Mouse (Mus musculus): ENCODE data around the gene Snrpb2. TPM values are rescaled to one million over a fixed set of nuclear protein-coding genes. Genes with fewer than 3 reads are reported as not detected.
A peak's percentile ranks its signal among the peaks of the same experiment; 100 is the strongest.

Gene Snrpb2
- total and polyA plus RNA-seq, 3 experiments: 31.0 to 201 (median 116) TPM

DNA sequence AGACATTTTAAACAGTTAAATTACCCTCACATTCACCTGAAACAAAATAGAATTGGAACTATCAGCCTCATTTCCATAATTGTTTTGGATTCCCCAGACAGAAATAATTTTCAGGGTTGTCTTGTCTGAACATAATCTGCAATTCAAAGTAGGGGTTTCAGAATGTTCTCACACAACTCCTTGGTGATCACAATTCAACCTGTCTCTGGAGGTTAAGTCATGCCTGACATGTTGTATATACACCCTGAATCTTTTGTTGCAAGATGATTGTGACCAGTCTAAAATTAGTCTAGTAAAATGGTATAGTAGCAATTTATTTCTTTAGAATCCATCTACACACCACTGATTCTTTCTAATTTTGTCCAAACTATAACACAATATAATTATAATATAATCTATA lies 7.6 kb upstream of the Snrpb2 start:
- no peaks in the 10 kb centered on the region for H3K9me3 ChIP-seq (replicated peaks; ENCODE audit: low read length)
- no peak overlapping the region for H3K4me2 ChIP-seq (ENCODE audit: insufficient read depth, low read depth, poor library complexity, severe bottlenecking)
- no peak overlapping the region for H3K4me3 ChIP-seq (replicated peaks in 1 of 3; ENCODE audit: low read depth in 2 of 3, low read length in 2 of 3, poor library complexity in 1 of 3)
- no peak overlapping the region for H3K27ac ChIP-seq (ENCODE audit: insufficient read depth, low read depth)
- H3K27me3 ChIP-seq (replicated peaks): peaks cover 6% of the 10 kb centered on the region
- TF ChIP-seq NELFE (IDR thresholded peaks at IDR 0.05; ENCODE audit: low read depth, low read length) (no peak), USF2 (conservative IDR thresholded peaks at IDR 0.05; ENCODE audit: low read depth, low read length) (no peak), EP300 (IDR thresholded peaks at IDR 0.05; ENCODE audit: low read length) (no peak), ZKSCAN1 (IDR thresholded peaks at IDR 0.05; ENCODE audit: borderline replicate concordance, low read depth, low read length) (no peak), POLR2A (IDR thresholded peaks at IDR 0.05; ENCODE audit: low read depth, low read length) (no peak)
- H3K79me2 ChIP-seq (replicated peaks; ENCODE audit: control insufficient read depth, extremely low read depth, insufficient read depth, poor library complexity, severe bottlenecking): no peaks in the 10 kb centered on the region
- dilution Hi-C loops (cut with MboI; ENCODE audit: extremely low pct_ligation_motif_present, extremely low pct_unique_long_range_greater_than_20kb, low sequenced_read_pairs): no loop called here
- H3K4me1 ChIP-seq (ENCODE audit: control insufficient read depth in 1 of 2, insufficient read depth in 2 of 2): peaks cover 0 to 7% of the 10 kb centered on the region in 2 experiments; a peak in 1 of 4 replicates
- in situ Hi-C loops (cut with MboI; ENCODE audit: low pct_ligation_motif_present, low pct_unique_long_range_greater_than_20kb, low sequenced_read_pairs): loop anchor here (25.0 kb wide), 1 partner anchor 193 kb away; no protein-coding TSS in a partner anchor
- H3K36me3 ChIP-seq (replicated peaks in 1 of 2; ENCODE audit: control insufficient read depth in 1 of 2, insufficient read depth in 1 of 2, low read length in 1 of 2): no peaks in the 10 kb centered on the region
- no peak overlapping the region for H3K9ac ChIP-seq (ENCODE audit: insufficient read depth, low read depth)
- DNase-seq (ENCODE audit: extremely low read depth): peak; percentile 40

DNA sequence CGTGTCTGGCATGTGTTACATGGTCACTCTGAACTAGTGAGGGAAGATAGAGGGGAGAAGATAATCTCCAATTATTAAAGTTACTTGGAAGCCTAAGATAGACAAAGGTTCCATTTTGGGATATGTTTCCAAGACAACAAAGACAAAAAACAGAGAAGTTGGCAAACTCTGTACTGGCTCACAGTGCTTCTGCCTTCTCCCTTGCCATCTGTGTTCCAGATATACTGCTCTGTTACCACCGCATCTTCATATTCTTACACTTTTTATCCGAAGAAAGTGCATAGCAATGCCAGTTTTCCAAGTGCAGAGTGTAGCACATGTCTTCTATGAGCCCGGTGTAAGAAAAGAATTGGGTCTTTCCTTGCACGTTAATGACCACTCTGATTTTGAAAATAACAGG lies 6.1 kb upstream of the Snrpb2 start:
- no peak for TF ChIP-seq SMC3 (IDR thresholded peaks at IDR 0.05; ENCODE audit: low read depth, low read length)
- no peak for TF ChIP-seq UBTF (IDR thresholded peaks at IDR 0.05; ENCODE audit: low read depth, low read length)
- TF ChIP-seq PAX5 (IDR thresholded peaks at IDR 0.05; ENCODE audit: low read length): no peak
- TF ChIP-seq USF2 (conservative IDR thresholded peaks at IDR 0.05; ENCODE audit: low read depth, low read length): no peak
- no peak for TF ChIP-seq GABPA (IDR thresholded peaks at IDR 0.05; ENCODE audit: insufficient replicate concordance, low read depth, low read length)
- no peak for DNase-seq (ENCODE audit: extremely low read depth)
- no peaks in the 10 kb centered on the region for H3K9me3 ChIP-seq (replicated peaks; ENCODE audit: low read length)
- no peaks in the 10 kb centered on the region for H3K79me2 ChIP-seq (replicated peaks; ENCODE audit: control insufficient read depth, extremely low read depth, insufficient read depth, poor library complexity, severe bottlenecking)
- dilution Hi-C loops (cut with MboI; ENCODE audit: extremely low pct_ligation_motif_present, extremely low pct_unique_long_range_greater_than_20kb, low sequenced_read_pairs): no loop called here
- H3K36me3 ChIP-seq (replicated peaks in 1 of 2; ENCODE audit: control insufficient read depth in 1 of 2, insufficient read depth in 1 of 2, low read length in 1 of 2): no peaks in the 10 kb centered on the region
- peaks cover 6% of the 10 kb centered on the region for H3K27me3 ChIP-seq (replicated peaks)
- H3K4me3 ChIP-seq (replicated peaks in 1 of 3; ENCODE audit: low read depth in 2 of 3, low read length in 2 of 3, poor library complexity in 1 of 3): no peak overlapping the region
- in situ Hi-C loops (cut with MboI; ENCODE audit: low pct_ligation_motif_present, low pct_unique_long_range_greater_than_20kb, low sequenced_read_pairs): loop anchor here (25.0 kb wide), 1 partner anchor 194 kb away; no protein-coding TSS in a partner anchor
- no peak overlapping the region for H3K9ac ChIP-seq (ENCODE audit: insufficient read depth, low read depth)
- H3K27ac ChIP-seq (ENCODE audit: insufficient read depth, low read depth): no peak overlapping the region
- peaks cover 0 to 7% of the 10 kb centered on the region in 2 experiments; a peak in 1 of 4 replicates for H3K4me1 ChIP-seq (ENCODE audit: control insufficient read depth in 1 of 2, insufficient read depth in 2 of 2)
- no peak overlapping the region for H3K4me2 ChIP-seq (ENCODE audit: insufficient read depth, low read depth, poor library complexity, severe bottlenecking)

DNA sequence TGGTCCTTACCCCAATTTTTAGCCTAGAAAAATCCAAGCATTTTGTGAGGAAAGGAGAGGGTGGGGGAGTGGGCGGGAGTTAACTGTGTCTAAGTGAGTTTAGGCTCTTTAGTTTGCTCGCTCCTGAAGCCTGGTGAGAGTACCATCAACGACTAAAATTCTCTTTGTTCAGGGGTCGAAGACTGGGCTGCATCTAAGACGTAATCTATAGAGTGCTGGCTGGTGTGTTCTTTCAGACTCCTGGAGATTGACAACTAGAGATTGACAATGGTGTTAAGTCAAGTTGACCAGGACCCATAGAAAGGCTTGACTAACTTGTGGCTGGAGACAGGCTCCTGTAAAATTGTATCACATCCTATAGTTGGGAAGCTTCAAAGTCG lies 417 bp upstream of the Snrpb2 start:
- H3K9me3 ChIP-seq (replicated peaks; ENCODE audit: low read length): no peaks in the 10 kb centered on the region
- peaks cover 19 to 22% of the 10 kb centered on the region in 2 experiments for H3K36me3 ChIP-seq (replicated peaks in 1 of 2; ENCODE audit: control insufficient read depth in 1 of 2, insufficient read depth in 1 of 2, low read length in 1 of 2)
- no peak for TF ChIP-seq POLR2A (IDR thresholded peaks at IDR 0.05; ENCODE audit: low read depth, low read length)
- no peak for TF ChIP-seq TBP (conservative IDR thresholded peaks at IDR 0.05; ENCODE audit: low read depth, low read length)
- TF ChIP-seq BHLHE40 (IDR thresholded peaks at IDR 0.05; ENCODE audit: low read depth, low read length): no peak
- TF ChIP-seq KAT2A (IDR thresholded peaks at IDR 0.05; ENCODE audit: insufficient replicate concordance, low read length): no peak
- TF ChIP-seq NRF1 (IDR thresholded peaks at IDR 0.05; ENCODE audit: low read depth, low read length): no peak
- no peak for TF ChIP-seq JUN (IDR thresholded peaks at IDR 0.05; ENCODE audit: insufficient read depth, low read depth, low read length)
- TF ChIP-seq JUND (conservative IDR thresholded peaks at IDR 0.05; ENCODE audit: low read depth, low read length): no peak
- TF ChIP-seq MAFK (IDR thresholded peaks at IDR 0.05; ENCODE audit: insufficient replicate concordance, low read length): no peak
- TF ChIP-seq SMC3 (IDR thresholded peaks at IDR 0.05; ENCODE audit: low read depth, low read length): no peak
- no peak for TF ChIP-seq MXI1 (IDR thresholded peaks at IDR 0.05; ENCODE audit: low read depth, low read length)
- TF ChIP-seq CHD2 (IDR thresholded peaks at IDR 0.05; ENCODE audit: low read length): no peak
- TF ChIP-seq MYC (IDR thresholded peaks at IDR 0.05; ENCODE audit: low read depth, low read length): no peak
- no peak for TF ChIP-seq CHD1 (IDR thresholded peaks at IDR 0.05; ENCODE audit: low read depth, low read length)
- no peak for TF ChIP-seq EP300 (IDR thresholded peaks at IDR 0.05; ENCODE audit: low read length)
- TF ChIP-seq USF1 (IDR thresholded peaks at IDR 0.05; ENCODE audit: low read depth, low read length): no peak
- no peak for TF ChIP-seq RCOR1 (conservative IDR thresholded peaks at IDR 0.05; ENCODE audit: low read depth, low read length)
- TF ChIP-seq MAZ (IDR thresholded peaks at IDR 0.05; ENCODE audit: low read depth, low read length): no peak
- dilution Hi-C loops (cut with MboI; ENCODE audit: extremely low pct_ligation_motif_present, extremely low pct_unique_long_range_greater_than_20kb, low sequenced_read_pairs): no loop called here
- H3K4me3 ChIP-seq (replicated peaks in 1 of 3; ENCODE audit: low read depth in 2 of 3, low read length in 2 of 3, poor library complexity in 1 of 3): peak overlapping the region in 2 of 3 experiments; percentile 38 to 64
- peaks cover 0 to 7% of the 10 kb centered on the region in 2 experiments; a peak in 1 of 4 replicates for H3K4me1 ChIP-seq (ENCODE audit: control insufficient read depth in 1 of 2, insufficient read depth in 2 of 2)
- peaks cover 11% of the 10 kb centered on the region for H3K79me2 ChIP-seq (replicated peaks; ENCODE audit: control insufficient read depth, extremely low read depth, insufficient read depth, poor library complexity, severe bottlenecking)
- in situ Hi-C loops (cut with MboI; ENCODE audit: low pct_ligation_motif_present, low pct_unique_long_range_greater_than_20kb, low sequenced_read_pairs): loop anchor here (25.0 kb wide), 1 partner anchor 200 kb away; no protein-coding TSS in a partner anchor
- H3K4me2 ChIP-seq (ENCODE audit: insufficient read depth, low read depth, poor library complexity, severe bottlenecking): peak overlapping the region; percentile 64
- no peak for DNase-seq (ENCODE audit: extremely low read depth)
- H3K27ac ChIP-seq (ENCODE audit: insufficient read depth, low read depth): no peak overlapping the region
- no peak overlapping the region for H3K9ac ChIP-seq (ENCODE audit: insufficient read depth, low read depth)
- peaks cover 2% of the 10 kb centered on the region for H3K27me3 ChIP-seq (replicated peaks)
